ENCODE assay signal across 9 mouse cellular contexts in the genomic region with DNA sequence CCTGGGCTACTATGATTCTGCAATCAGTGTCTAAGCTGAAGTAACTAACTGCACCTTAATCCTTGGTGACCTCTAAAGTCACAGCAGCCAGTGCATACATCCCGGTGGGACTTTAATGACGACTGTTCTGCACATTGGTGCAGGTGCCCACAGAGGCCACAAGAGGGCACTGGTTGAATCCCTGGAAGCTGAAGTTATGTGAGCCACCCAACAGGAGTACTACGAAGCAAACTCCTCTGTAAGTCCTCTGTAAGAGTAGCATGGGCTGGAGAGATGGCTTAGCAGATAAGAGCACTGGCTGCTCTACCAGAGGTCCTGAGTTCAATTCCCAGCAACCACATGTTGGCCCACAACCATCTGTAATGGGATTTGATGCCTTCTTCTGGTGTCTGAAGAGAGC. TPM values are rescaled to one million over a fixed set of nuclear protein-coding genes. Genes with fewer than 3 reads are reported as not detected.
DNase-seq lines count a peak whose midpoint lies in the region; ATAC-seq and TF ChIP-seq lines count a peak whose summit lies in the region.
"Had no signal": no experiment of that assay in that cellular context is flagged by ENCODE, and none has a peak within 500 bp of the region (broad histone marks: within the 10 kb centered on the region; RNA-seq: fewer than 3 reads in every experiment).

No protein-coding gene starts in this region.

- CTCF ChIA-PET in Patski (lab: Charles Lee), result interaction anchor here (0.7 to 1.4 kb wide), 2 partner anchors 14 to 24 kb away, joined by 3 to 4 read pairs; no protein-coding TSS in a partner anchor

- no peak overlapping the region for H3K4me2 ChIP-seq in lung, embryonic 14.5 days
- no peak overlapping the region for H3K4me2 ChIP-seq in kidney, embryonic 14.5 days (replicated peaks; ENCODE audit: low read depth, low read length)
- H3K4me2 ChIP-seq: heart, embryonic 15.5 days had no signal

- no peak for ATAC-seq in lung, embryonic 14.5 days (ENCODE audit: insufficient read depth)
- no peak for ATAC-seq in Patski
- peak; percentile 48; the same call in 1 of the 2 replicates for ATAC-seq in granulocyte monocyte progenitor cell, adult 5-6 weeks (replicated peaks; ENCODE audit: poor library complexity, severe bottlenecking)
- ATAC-seq in kidney, embryonic 14.5 days (ENCODE audit: low FRiP score, low TSS enrichment), result no peak

- DNase-seq in lung, embryonic 14.5 days, result peak; percentile 26
- DNase-seq in lung, postnatal 10 days, result no peak
- no peak for DNase-seq in Patski (ENCODE audit: low read depth, low spot score)
- peak; percentile 47 for DNase-seq in thymus, postnatal 25 days
- no peak for DNase-seq in gastrocnemius, adult 18-20 months (ENCODE audit: low spot score)
- DNase-seq: lung, postnatal 4 days had no signal

- peak; percentile 54 for TF ChIP-seq CTCF in lung, embryonic 14.5 days (IDR thresholded peaks at IDR 0.05; ENCODE audit: low read depth)
- peak; percentile 67 for TF ChIP-seq CTCF in Patski (IDR thresholded peaks at IDR 0.05)

- no peaks in the 10 kb centered on the region for H3K9me3 ChIP-seq in lung, embryonic 14.5 days (ENCODE audit: low read depth, low read length)
- no peaks in the 10 kb centered on the region for H3K9me3 ChIP-seq in kidney, embryonic 14.5 days (ENCODE audit: control insufficient read depth, low read length)
- H3K9me3 ChIP-seq: heart, embryonic 15.5 days had no signal

- H3K4me1 ChIP-seq in lung, embryonic 14.5 days (ENCODE audit: insufficient read depth), result no peaks in the 10 kb centered on the region
- H3K4me1 ChIP-seq in kidney, embryonic 14.5 days (ENCODE audit: control insufficient read depth, insufficient read depth, low read length), result 0 out of 2 replicates have a peak, but pooled peaks cover 10% of the 10 kb centered on the region

- POLR2A ChIA-PET in Patski (lab: Charles Lee), result no interaction called here

- 83% methylated on average over 3 of the region's 3 CpGs for WGBS in lung, embryonic 14.5 days
- WGBS in kidney, embryonic 14.5 days, result 82% methylated on average over 3 of the region's 3 CpGs

- H3K36me3 ChIP-seq in lung, embryonic 14.5 days (ENCODE audit: insufficient read depth), result peaks cover 74% of the 10 kb centered on the region
- peaks cover 62% of the 10 kb centered on the region for H3K36me3 ChIP-seq in kidney, embryonic 14.5 days (ENCODE audit: control insufficient read depth, insufficient read depth, low read length)

- in situ Hi-C loops in Patski (cut with MboI; ENCODE audit: low pct_unique_long_range_greater_than_20kb), result no loop called here

- H3K9ac ChIP-seq in lung, embryonic 14.5 days, result no peak overlapping the region
- H3K9ac ChIP-seq in kidney, embryonic 14.5 days (ENCODE audit: low read depth, low read length), result no peak overlapping the region
- H3K9ac ChIP-seq: heart, embryonic 15.5 days had no signal

- no peak overlapping the region for H3K27ac ChIP-seq in lung, embryonic 14.5 days (ENCODE audit: low read depth)
- H3K27ac ChIP-seq in kidney, embryonic 14.5 days (ENCODE audit: low read depth, low read length), result no peak overlapping the region
- H3K27ac ChIP-seq: heart, embryonic 15.5 days had no signal

- H3K4me3 ChIP-seq in lung, embryonic 14.5 days (ENCODE audit: low read depth, low read length), result no peak overlapping the region
- no peak overlapping the region for H3K4me3 ChIP-seq in kidney, embryonic 14.5 days (ENCODE audit: low read length)
- H3K4me3 ChIP-seq: heart, embryonic 15.5 days had no signal

- H3K27me3 ChIP-seq in lung, embryonic 14.5 days (ENCODE audit: insufficient read depth, low read length), result no peaks in the 10 kb centered on the region
- H3K27me3 ChIP-seq in Patski, result no peaks in the 10 kb centered on the region
- H3K27me3 ChIP-seq in kidney, embryonic 14.5 days (ENCODE audit: control insufficient read depth, insufficient read depth, low read length), result no peaks in the 10 kb centered on the region
- H3K27me3 ChIP-seq: heart, embryonic 15.5 days had no signal

RNA-seq across cellular contexts. Expression of a gene that starts 4.9 kb away (rescaled TPM):
- polyA plus RNA-seq in lung, embryonic 14.5 days (2014; fragmentation: Nextera tagmentation; extraction: Ambion mirVana), result 247 and 251 TPM in 2 replicates
- polyA plus RNA-seq in Patski (2021), result 69.4 TPM
- 63.0 and 75.8 TPM in 2 replicates for total RNA-seq in granulocyte monocyte progenitor cell, adult 5-6 weeks (2014; fragmentation: Nextera tagmentation)
- total RNA-seq in granulocyte monocyte progenitor cell, adult 5-6 weeks (2017), result 78.5 and 83.1 TPM in 2 replicates
- total RNA-seq in gastrocnemius, adult 18-20 months (2021), result under 1 TPM in 1 of 2 experiments, not detected in 1; 0.14 TPM
- polyA plus RNA-seq in kidney, embryonic 14.5 days (2014; fragmentation: Nextera tagmentation; extraction: Ambion mirVana), result 234 and 264 TPM in 2 replicates

Comparison
In these comparisons a context has a peak if more than half of its experiments do, and no peak if none do; other contexts are left out.
1. DNase-seq: peak in lung, embryonic 14.5 days (single experiment) and thymus, postnatal 25 days (single experiment); none in lung, postnatal 10 days (single experiment), Patski (single experiment) and gastrocnemius, adult 18-20 months (single experiment).